Mouse (Mus musculus): ENCODE results near the gene Il33. TPM values are rescaled to one million over a fixed set of nuclear protein-coding genes. Genes with fewer than 3 reads are reported as not detected.
A peak's percentile ranks its signal among the peaks of the same experiment; 100 is the strongest.
"Not testable (repeated sequence)": the region's sequence is repeated elsewhere in the genome, so short reads cannot be mapped to it uniquely, and the experiment has no call there.

Gene Il33
- polyA plus RNA-seq, 1 experiment, result not detected

DNA sequence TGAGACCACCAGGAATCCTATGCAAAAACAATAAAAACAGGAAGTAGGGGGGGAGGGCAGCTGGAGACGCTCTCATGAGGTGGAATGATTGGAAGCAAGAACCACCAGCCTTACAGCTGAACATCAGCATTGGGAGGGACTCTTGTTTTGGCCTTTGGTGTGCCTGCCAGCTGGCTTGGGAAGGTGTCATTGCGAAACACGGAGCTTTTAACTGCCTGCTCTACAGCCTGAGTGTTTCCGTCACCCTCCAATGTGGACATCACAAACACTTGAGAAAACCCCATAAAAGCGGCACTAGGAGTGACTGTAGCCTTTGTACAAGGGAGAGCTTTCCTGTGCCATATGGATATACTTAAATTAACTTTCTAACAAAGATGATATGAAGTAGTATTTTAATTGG lies 5.4 kb downstream of the Il33 start:
- Histone ChIP-seq H3K4me3 (replicated peaks) (no peak overlapping the region), H3K9me3 (peaks cover 4% of the 10 kb centered on the region), H3K4me1 (no peaks in the 10 kb centered on the region), H3K27me3 (replicated peaks) (peaks cover 10% of the 10 kb centered on the region), H3K36me3 (replicated peaks; ENCODE audit: low read length) (no peaks in the 10 kb centered on the region)
- TF ChIP-seq FLI1 (IDR thresholded peaks at IDR 0.05; ENCODE audit: low read length) (no peak), GATA1 (IDR thresholded peaks at IDR 0.05; ENCODE audit: borderline replicate concordance, low read length) (no peak)

DNA sequence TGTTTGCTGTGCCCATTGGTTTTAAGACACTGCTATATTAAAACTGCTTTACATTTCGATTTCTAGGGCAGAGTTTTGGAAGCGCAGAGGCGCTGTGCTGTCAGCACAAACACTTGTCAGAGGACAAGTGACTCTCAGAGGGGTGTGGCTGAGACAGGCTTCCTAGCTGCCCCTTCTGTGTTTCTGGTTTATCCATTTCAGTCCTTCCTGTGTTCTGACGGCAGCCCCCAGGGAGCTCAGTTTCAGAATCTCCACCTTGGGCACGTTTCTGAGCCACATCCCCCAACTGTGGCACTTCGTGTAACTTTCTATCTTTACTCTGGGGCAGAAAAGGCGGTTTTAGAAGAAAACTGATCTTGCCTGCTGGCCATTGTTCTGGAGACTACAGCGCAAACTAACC lies 12.5 kb downstream of the Il33 start:
- H3K36me3 ChIP-seq (replicated peaks; ENCODE audit: low read length), result no peaks in the 10 kb centered on the region
- TF ChIP-seq FLI1 (IDR thresholded peaks at IDR 0.05; ENCODE audit: low read length) (no peak), GATA1 (IDR thresholded peaks at IDR 0.05; ENCODE audit: borderline replicate concordance, low read length) (no peak)
- H3K4me3 ChIP-seq (replicated peaks), result no peak overlapping the region
- no peaks in the 10 kb centered on the region for H3K9me3 ChIP-seq
- H3K27me3 ChIP-seq (replicated peaks), result peaks cover 5% of the 10 kb centered on the region
- peaks cover 9% of the 10 kb centered on the region for H3K4me1 ChIP-seq

DNA sequence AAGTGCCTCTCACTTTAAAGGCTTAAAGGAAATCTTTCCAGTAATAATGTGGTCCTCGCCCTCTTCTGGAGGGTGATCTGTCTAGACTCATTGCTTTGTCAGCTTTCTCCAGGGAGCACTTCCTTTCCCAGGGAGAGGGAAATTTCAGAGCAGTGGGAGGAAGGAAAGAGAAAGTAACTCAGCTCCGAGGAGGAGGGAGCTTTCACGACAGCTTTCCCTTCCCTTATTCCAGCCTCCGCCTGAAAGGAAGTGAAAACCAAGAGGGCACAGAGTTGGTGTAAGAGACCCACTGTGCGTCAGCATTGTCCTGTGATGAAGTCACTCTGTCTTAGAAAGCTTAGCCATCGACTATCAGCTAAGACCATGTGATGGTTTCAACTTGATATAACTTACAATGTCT lies 15.3 kb downstream of the Il33 start:
- no peaks in the 10 kb centered on the region for H3K27me3 ChIP-seq (replicated peaks)
- peaks cover 9% of the 10 kb centered on the region for H3K4me1 ChIP-seq
- TF ChIP-seq GATA1 (IDR thresholded peaks at IDR 0.05; ENCODE audit: borderline replicate concordance, low read length) (no peak), FLI1 (IDR thresholded peaks at IDR 0.05; ENCODE audit: low read length) (no peak)
- H3K9me3 ChIP-seq, result no peaks in the 10 kb centered on the region
- peak overlapping the region; percentile 79 for H3K4me3 ChIP-seq (replicated peaks)
- no peaks in the 10 kb centered on the region for H3K36me3 ChIP-seq (replicated peaks; ENCODE audit: low read length)

DNA sequence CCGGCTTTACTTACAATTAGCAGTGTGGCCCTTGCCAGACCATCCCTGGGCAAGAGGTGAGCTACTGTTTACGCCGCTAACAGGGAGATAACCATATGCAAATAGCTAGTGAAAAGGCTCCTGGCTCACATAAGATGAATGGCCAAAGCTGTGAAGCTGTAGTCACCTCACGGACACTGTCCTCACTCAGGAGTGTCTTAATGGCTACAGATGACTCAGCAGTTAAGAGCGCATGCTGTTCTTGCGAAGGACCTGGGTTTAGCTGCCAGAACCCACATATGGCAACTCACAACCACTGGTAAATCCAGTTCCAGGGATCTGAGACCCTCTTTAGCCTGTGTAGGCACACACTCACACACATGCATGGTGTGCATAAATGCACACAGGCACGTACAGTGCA lies 16.3 kb downstream of the Il33 start:
- no peaks in the 10 kb centered on the region for H3K36me3 ChIP-seq (replicated peaks; ENCODE audit: low read length)
- no peaks in the 10 kb centered on the region for H3K27me3 ChIP-seq (replicated peaks)
- no peak for TF ChIP-seq FLI1 (IDR thresholded peaks at IDR 0.05; ENCODE audit: low read length)
- no peak for TF ChIP-seq GATA1 (IDR thresholded peaks at IDR 0.05; ENCODE audit: borderline replicate concordance, low read length)
- no peak overlapping the region for H3K4me3 ChIP-seq (replicated peaks)
- no peaks in the 10 kb centered on the region for H3K9me3 ChIP-seq
- H3K4me1 ChIP-seq, result peaks cover 12% of the 10 kb centered on the region

DNA sequence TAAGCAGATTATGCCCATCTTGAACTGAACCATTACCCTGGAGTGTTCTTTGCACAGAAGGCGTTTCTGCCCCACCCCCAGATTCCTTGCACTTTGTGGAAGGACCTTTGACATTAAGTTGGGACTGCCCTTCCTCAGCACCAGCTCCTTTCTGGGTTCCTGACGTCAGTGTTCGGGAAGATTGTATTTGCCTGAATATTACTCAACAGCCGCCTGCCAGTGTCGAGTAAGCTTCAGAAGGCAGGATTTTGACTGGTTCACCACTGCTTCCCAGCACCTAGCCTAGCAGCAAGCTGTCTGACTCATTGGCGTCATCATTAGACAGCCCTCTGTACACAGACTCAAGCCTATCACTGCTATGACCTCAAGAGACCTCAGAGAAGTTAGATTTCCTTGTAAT lies 17.4 kb downstream of the Il33 start:
- H3K9me3 ChIP-seq, result no peaks in the 10 kb centered on the region
- H3K4me3 ChIP-seq (replicated peaks), result no peak overlapping the region
- H3K27me3 ChIP-seq (replicated peaks), result no peaks in the 10 kb centered on the region
- TF ChIP-seq FLI1 (IDR thresholded peaks at IDR 0.05; ENCODE audit: low read length), result no peak
- no peak for TF ChIP-seq GATA1 (IDR thresholded peaks at IDR 0.05; ENCODE audit: borderline replicate concordance, low read length)
- H3K4me1 ChIP-seq, result peaks cover 12% of the 10 kb centered on the region
- H3K36me3 ChIP-seq (replicated peaks; ENCODE audit: low read length), result no peaks in the 10 kb centered on the region

DNA sequence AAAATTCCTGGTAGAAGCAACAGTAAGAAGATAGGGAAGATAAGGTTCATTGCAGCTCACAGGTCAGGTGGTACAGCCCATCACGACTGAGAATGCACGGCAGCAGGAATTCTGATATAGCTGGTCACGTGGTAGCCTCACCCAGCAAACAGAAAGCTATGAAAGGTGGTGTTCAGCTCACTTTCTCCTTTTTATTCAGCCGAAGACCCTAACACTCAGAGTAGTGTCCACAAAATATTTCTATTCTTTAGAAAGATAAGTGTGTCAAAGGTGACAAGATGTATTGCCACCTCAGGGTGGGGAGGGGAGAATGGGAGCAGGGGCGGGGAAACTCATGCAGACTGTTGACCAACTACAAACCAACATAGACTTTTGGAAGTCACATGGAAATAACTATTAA lies 19.5 kb downstream of the Il33 start:
- Histone ChIP-seq H3K4me3 (replicated peaks) (no peak overlapping the region), H3K9me3 (no peaks in the 10 kb centered on the region), H3K4me1 (peaks cover 21% of the 10 kb centered on the region), H3K27me3 (replicated peaks) (no peaks in the 10 kb centered on the region), H3K36me3 (replicated peaks; ENCODE audit: low read length) (no peaks in the 10 kb centered on the region)
- no peak for TF ChIP-seq GATA1 (IDR thresholded peaks at IDR 0.05; ENCODE audit: borderline replicate concordance, low read length)
- no peak for TF ChIP-seq FLI1 (IDR thresholded peaks at IDR 0.05; ENCODE audit: low read length)

DNA sequence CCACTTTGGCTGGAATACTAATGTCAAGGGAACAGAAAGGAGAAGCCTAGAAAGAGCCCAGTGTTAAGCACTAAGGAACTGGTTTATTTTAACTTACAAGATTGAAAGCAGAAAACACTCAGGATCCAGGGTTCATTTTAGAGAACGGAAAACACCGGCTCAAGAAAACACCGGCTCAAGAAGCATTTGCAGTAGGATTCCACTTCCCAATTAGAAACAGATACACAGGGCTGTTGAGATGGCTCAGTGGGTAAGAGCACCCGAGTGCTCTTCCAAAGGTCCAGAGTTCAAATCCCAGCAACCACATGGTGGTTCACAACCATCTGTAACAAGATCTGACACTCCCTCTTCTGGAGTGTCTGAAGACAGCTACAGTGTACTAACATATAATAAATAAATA lies 20.0 kb downstream of the Il33 start:
- not testable (repeated sequence) for H3K36me3 ChIP-seq (replicated peaks; ENCODE audit: low read length); H3K9me3 ChIP-seq; H3K27me3 ChIP-seq (replicated peaks); H3K4me3 ChIP-seq (replicated peaks)
- H3K4me1 ChIP-seq, result peaks cover 17% of the 10 kb centered on the region

- TF ChIP-seq GATA1 (IDR thresholded peaks at IDR 0.05; ENCODE audit: borderline replicate concordance, low read length), result no peak
- no peak for TF ChIP-seq FLI1 (IDR thresholded peaks at IDR 0.05; ENCODE audit: low read length)
- Histone ChIP-seq H3K27me3 (replicated peaks) (no peaks in the 10 kb centered on the region), H3K4me1 (peaks cover 12% of the 10 kb centered on the region), H3K36me3 (replicated peaks; ENCODE audit: low read length) (no peaks in the 10 kb centered on the region), H3K4me3 (replicated peaks) (peak overlapping the region; percentile 36), H3K9me3 (no peaks in the 10 kb centered on the region)
Measured at GRCm38 (mm10) chr19:29945557-29946422, 20.9 kb downstream of the Il33 start.

DNA sequence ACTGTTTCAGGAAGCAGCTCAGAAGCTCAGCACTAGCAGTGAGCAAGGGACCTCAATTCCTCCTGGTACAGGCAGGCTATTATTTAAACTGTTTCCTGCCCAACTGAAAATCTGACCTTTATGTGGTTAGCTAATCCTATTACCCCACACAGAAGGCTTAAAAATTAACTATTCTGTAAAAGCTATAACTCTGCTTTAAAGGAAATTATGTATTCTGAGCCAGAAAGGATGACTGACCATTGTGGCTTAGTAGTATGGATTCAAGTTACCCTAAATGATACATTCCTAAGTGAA lies 21.5 kb downstream of the Il33 start:
- H3K27me3 ChIP-seq (replicated peaks), result no peaks in the 10 kb centered on the region
- H3K36me3 ChIP-seq (replicated peaks; ENCODE audit: low read length), result no peaks in the 10 kb centered on the region
- H3K4me1 ChIP-seq, result peaks cover 12% of the 10 kb centered on the region
- TF ChIP-seq FLI1 (IDR thresholded peaks at IDR 0.05; ENCODE audit: low read length), result no peak
- no peak for TF ChIP-seq GATA1 (IDR thresholded peaks at IDR 0.05; ENCODE audit: borderline replicate concordance, low read length)
- H3K4me3 ChIP-seq (replicated peaks), result no peak overlapping the region
- no peaks in the 10 kb centered on the region for H3K9me3 ChIP-seq

DNA sequence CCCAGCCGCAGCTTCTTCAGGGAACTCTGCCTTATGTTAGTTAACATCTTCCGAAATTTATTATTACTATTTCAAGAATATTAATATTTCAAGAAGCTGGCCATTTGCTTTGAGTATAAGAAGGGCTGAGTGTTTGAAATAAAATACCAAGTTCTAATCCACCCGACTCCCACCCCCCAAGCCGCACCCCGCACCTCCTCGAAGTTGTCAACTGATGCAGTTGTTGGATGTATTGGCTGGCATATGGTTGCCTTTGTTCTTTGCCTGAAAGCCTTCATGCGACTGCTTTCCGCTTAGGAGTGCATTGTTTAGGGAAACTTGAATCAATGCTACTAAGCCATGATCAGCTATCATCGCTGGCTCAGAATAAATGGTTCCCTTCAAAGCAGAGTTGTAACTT lies 22.1 kb downstream of the Il33 start:
- Histone ChIP-seq H3K27me3 (replicated peaks) (no peaks in the 10 kb centered on the region), H3K36me3 (replicated peaks; ENCODE audit: low read length) (no peaks in the 10 kb centered on the region), H3K4me3 (replicated peaks) (no peak overlapping the region), H3K4me1 (peaks cover 12% of the 10 kb centered on the region), H3K9me3 (no peaks in the 10 kb centered on the region)
- TF ChIP-seq FLI1 (IDR thresholded peaks at IDR 0.05; ENCODE audit: low read length), result no peak
- TF ChIP-seq GATA1 (IDR thresholded peaks at IDR 0.05; ENCODE audit: borderline replicate concordance, low read length), result no peak
